Comparison of ENCODE assay signal across 25 mouse cellular contexts in the genomic region with DNA sequence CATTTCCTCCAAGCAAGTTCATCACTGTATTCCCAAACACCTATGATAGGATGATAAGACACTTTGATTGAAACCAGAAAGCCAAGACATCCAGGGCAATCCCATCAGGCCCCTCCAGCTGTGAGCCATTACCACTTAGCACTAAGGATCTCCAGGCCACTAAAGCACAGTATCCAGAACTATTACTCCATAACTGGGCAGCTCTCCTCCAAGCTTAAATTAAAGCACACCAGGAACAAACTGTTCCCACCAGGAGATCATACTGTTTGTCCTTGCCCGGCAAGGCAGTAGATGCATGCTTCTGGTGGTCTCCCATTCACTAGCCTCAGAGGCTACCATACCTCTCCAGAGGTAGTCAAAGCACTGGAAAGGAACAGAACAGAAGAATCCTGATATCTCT.
DNase-seq lines count a peak whose midpoint lies in the region; TF ChIP-seq lines count a peak whose summit lies in the region.
"Had no signal": no experiment of that assay in that cellular context is flagged by ENCODE, and none has a peak within 500 bp of the region (broad histone marks: within the 10 kb centered on the region; RNA-seq: fewer than 3 reads in every experiment).

No protein-coding gene starts in this region.

- TF ChIP-seq CTCF in lung, adult 2 months (IDR thresholded peaks at IDR 0.05; ENCODE audit: insufficient read depth, low read length): no peak

- TF ChIP-seq POLR2A in lung, adult 2 months (IDR thresholded peaks at IDR 0.05; ENCODE audit: borderline replicate concordance, extremely low read depth, low read depth, low read length): no peak

- intact Hi-C loops in heart, postnatal 36 days (cut with DNase I): no loop called here

- H3K4me3 ChIP-seq in lung, adult 2 months (replicated peaks; ENCODE audit: extremely low read depth, low read depth, low read length): no peak overlapping the region
- H3K4me3 ChIP-seq: embryonic facial prominence, embryonic 13.5 days; forebrain, embryonic 10.5 days; forebrain, embryonic 15.5 days; heart, embryonic 12.5 days; kidney, embryonic 15.5 days; limb, embryonic 13.5 days; midbrain, embryonic 15.5 days; neural tube, embryonic 15.5 days; stomach, embryonic 15.5 days had no signal

- WGBS in lung, adult 2 months: 79% methylated on average over 1 of the region's 1 CpGs

- no peaks in the 10 kb centered on the region for H3K4me1 ChIP-seq in lung, adult 2 months (ENCODE audit: control insufficient read depth, insufficient read depth, low read length)
- H3K4me1 ChIP-seq: embryonic facial prominence, embryonic 13.5 days; forebrain, embryonic 10.5 days; forebrain, embryonic 15.5 days; heart, embryonic 12.5 days; kidney, embryonic 15.5 days; midbrain, embryonic 15.5 days; neural tube, embryonic 15.5 days had no signal

- DNase-seq in gastrocnemius, adult 18-20 months (ENCODE audit: low spot score): peak; percentile 62
- no peak for DNase-seq in gastrocnemius, postnatal 10 days
- DNase-seq in heart, adult 8-10 months (ENCODE audit: low spot score): peak; percentile 54
- no peak for DNase-seq in heart, postnatal 36 days
- DNase-seq in lung, postnatal 36 days: peak; percentile 47
- no peak for DNase-seq in lung, adult 2 months
- peak; percentile 29 for DNase-seq in testis, postnatal 14 days (ENCODE audit: low spot score)
- DNase-seq: adrenal gland, adult 2 months; adrenal gland, postnatal 36 days; cerebellum, adult 18-20 months; cerebellum, postnatal 10 days; kidney, adult 18-20 months; kidney, postnatal 25 days; retina, postnatal 1 day; right cerebral cortex, postnatal 14 days; thymus, postnatal 4 days had no signal

Comparison
In these comparisons a context has a peak if more than half of its experiments do, and no peak if none do; other contexts are left out.
1. DNase-seq: peak in gastrocnemius, adult 18-20 months (single experiment), heart, adult 8-10 months (single experiment), lung, postnatal 36 days (single experiment) and testis, postnatal 14 days (single experiment); none in gastrocnemius, postnatal 10 days (single experiment), heart, postnatal 36 days (0 of 2) and lung, adult 2 months (single experiment).